Mouse (Mus musculus) retina, postnatal 1 day (tissue): ENCODE measurements around the gene Ccdc177.

ENCODE experiments used
- DNase-seq: peaks from one replicate; pipeline ENCODE4 v3.0.0-alpha.2; 2012

Ccdc177 gene

GRCm38 (mm10) chr12:80783889-80784288, 23.4 kb upstream of the Ccdc177 start:
- no peak for DNase-seq

GRCm38 (mm10) chr12:80782892-80783291, 22.4 kb upstream of the Ccdc177 start:
- DNase-seq: peak; percentile 11

GRCm38 (mm10) chr12:80782190-80782589, 21.7 kb upstream of the Ccdc177 start:
- no peak for DNase-seq

- DNase-seq: no peak
Observed at GRCm38 (mm10) chr12:80779760-80780159, 19.3 kb upstream of the Ccdc177 start.

- no peak for DNase-seq
Observed at GRCm38 (mm10) chr12:80778188-80778936, 17.9 kb upstream of the Ccdc177 start.

GRCm38 (mm10) chr12:80776046-80776634, 15.7 kb upstream of the Ccdc177 start:
- no peak for DNase-seq

GRCm38 (mm10) chr12:80774786-80775185, 14.3 kb upstream of the Ccdc177 start:
- DNase-seq: no peak

- peak; percentile 87 for DNase-seq
Observed at GRCm38 (mm10) chr12:80769697-80770096, 9.2 kb upstream of the Ccdc177 start.

- no peak for DNase-seq
Observed at GRCm38 (mm10) chr12:80764116-80764515, 3.6 kb upstream of the Ccdc177 start.

GRCm38 (mm10) chr12:80762982-80763381, 2.5 kb upstream of the Ccdc177 start:
- DNase-seq: no peak

GRCm38 (mm10) chr12:80759713-80760395, 633 bp downstream of the Ccdc177 start:
- peak; percentile 68 for DNase-seq

- peak; percentile 66 for DNase-seq
Observed at GRCm38 (mm10) chr12:80759387-80759712, 1.1 kb downstream of the Ccdc177 start.

- peak; percentile 33 for DNase-seq
Observed at GRCm38 (mm10) chr12:80758559-80759386, 1.7 kb downstream of the Ccdc177 start.

GRCm38 (mm10) chr12:80757751-80758558, 2.5 kb downstream of the Ccdc177 start:
- DNase-seq: peak; percentile 66

GRCm38 (mm10) chr12:80751556-80751955, 8.9 kb downstream of the Ccdc177 start:
- no peak for DNase-seq

- DNase-seq: no peak
Observed at GRCm38 (mm10) chr12:80746031-80746813, 14.3 kb downstream of the Ccdc177 start.

- peak; percentile 36 for DNase-seq
Observed at GRCm38 (mm10) chr12:80744614-80745013, 15.9 kb downstream of the Ccdc177 start.

- no peak for DNase-seq
Observed at GRCm38 (mm10) chr12:80739482-80739881, 21.0 kb downstream of the Ccdc177 start.

- DNase-seq: no peak
Observed at GRCm38 (mm10) chr12:80737283-80737600, 23.2 kb downstream of the Ccdc177 start.

- DNase-seq: peak; percentile 87
Observed at GRCm38 (mm10) chr12:80736464-80737282, 23.8 kb downstream of the Ccdc177 start.
